Mouse (Mus musculus) brain, adult 2 months (tissue): ENCODE measurements around the gene Pcsk2.
A peak's percentile ranks its signal among the peaks of the same experiment; 100 is the strongest.

Source experiments
- DNase-seq: peaks from one replicate; pipeline ENCODE4 v3.0.0; 2011; ENCODE audit warnings: low read depth, low spot score

The Pcsk2 gene

GRCm38 (mm10) chr2:143644374-143644773 is 98.4 kb downstream of the Pcsk2 start:
- peak; percentile 63 for DNase-seq

- DNase-seq = peak; percentile 83
Measured at GRCm38 (mm10) chr2:143646001-143646400, 100.0 kb downstream of the Pcsk2 start.

DNA sequence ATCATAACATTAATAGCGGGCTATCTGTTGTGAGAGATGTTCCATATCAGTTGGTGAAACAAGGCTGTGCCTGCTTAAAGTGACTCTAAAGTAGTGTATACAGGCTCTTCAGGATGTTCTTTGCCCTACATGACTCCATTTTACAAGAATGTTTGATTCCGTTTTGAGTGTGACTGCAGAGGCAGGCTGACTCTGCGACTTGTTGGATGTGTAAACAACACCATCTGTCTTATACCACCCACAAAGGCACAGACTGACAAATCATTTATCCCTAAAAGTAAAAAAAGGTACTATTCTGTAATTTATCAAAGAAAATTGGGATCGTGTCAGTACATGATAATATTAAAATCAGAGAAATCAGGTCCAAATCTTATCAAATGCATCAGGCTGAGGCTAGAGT is 108.7 kb downstream of the Pcsk2 start:
- DNase-seq = peak; percentile 71

- DNase-seq = peak; percentile 85
Measured at GRCm38 (mm10) chr2:143656968-143657367, 111.0 kb downstream of the Pcsk2 start.

DNA sequence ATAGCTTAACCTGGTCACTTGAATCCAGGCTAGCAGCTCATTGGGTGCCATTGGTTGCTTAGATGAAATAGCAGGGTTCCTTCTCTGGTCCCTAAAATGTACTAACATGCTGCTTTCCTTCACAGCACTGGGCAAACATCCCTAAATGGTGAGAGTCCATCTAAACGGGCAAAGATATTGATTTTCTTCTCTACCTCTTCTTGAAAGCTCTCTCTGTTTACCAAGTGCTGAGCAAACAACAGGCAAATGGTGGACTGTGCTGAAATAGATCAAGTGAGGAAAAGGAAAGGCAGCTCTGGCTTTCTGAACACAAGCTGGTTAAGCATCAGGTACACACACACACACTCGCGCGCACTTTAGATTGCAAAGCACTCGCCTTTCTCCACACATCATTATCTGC is 120.8 kb downstream of the Pcsk2 start:
- DNase-seq = no peak

DNA sequence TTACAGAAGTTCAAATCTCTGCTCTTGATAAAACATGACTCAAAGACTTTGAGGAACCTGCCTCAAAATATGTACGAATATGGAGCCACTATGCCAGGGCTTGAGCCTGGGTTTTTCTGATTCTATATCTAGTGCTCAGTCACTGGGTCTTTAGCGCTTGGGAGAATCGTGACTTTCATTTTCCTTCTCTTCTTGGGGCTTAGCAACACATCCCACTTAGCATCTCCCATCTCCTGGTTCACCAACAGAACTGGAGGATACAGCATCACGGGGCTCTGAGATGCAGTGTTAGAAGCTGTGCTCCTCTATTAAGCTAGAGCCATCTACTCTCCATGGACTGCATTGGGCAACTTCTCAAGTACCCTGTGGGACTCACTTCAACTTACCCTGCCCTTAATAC is 131.9 kb downstream of the Pcsk2 start:
- peak; percentile 78 for DNase-seq

GRCm38 (mm10) chr2:143679513-143679912 is 133.6 kb downstream of the Pcsk2 start:
- no peak for DNase-seq

GRCm38 (mm10) chr2:143681873-143682555 is 136.1 kb downstream of the Pcsk2 start:
- DNase-seq = peak; percentile 81

- peak; percentile 86 for DNase-seq
Measured at GRCm38 (mm10) chr2:143683513-143683912, 137.6 kb downstream of the Pcsk2 start.

DNA sequence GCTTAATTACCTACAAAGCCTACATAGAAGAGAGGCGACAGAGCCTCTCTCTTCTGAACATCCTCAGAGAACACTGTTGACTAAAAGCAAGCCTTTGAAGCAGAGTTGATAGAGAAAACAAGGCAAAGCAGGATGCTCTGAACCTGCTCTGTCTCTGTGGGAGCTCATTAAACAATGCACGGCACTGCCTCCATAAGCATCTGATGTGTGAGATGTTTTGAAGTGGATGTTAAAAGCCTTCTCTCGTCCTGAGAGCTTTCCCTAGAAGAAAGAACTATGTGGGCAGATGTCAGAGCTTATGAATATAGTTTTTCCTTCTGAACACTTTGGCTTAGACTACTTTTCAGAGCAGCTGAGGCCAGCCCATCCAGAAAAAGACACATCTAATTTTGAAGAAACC is 145.3 kb downstream of the Pcsk2 start:
- DNase-seq = peak; percentile 79

- DNase-seq = peak; percentile 81
Measured at GRCm38 (mm10) chr2:143696026-143696557, 150.1 kb downstream of the Pcsk2 start.

GRCm38 (mm10) chr2:143696704-143697103 is 150.7 kb downstream of the Pcsk2 start:
- DNase-seq = no peak

- DNase-seq = peak; percentile 94
Measured at GRCm38 (mm10) chr2:143701141-143701540, 155.2 kb downstream of the Pcsk2 start.

DNA sequence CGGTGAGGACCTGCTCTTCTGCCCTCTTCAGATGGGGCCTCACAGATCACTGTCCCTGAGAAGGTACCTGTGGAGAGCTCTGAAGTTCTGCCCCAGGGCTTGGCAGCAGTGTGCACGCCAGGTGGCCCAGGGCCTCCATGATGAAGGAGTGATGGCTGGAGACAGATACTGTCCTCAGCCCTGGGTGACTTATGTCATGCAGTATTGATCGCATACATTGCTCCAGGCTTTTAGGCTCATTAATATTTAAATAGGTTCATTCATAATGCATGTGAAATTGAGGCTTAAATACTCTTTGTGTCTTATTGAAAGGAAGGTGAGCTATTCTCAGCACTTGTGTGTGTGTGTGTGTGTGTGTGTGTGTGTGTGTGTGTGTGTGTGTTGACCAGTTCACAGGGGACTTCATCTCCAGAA is 157.0 kb downstream of the Pcsk2 start:
- no peak for DNase-seq

GRCm38 (mm10) chr2:143708205-143708604 is 162.2 kb downstream of the Pcsk2 start:
- DNase-seq = peak; percentile 88

DNA sequence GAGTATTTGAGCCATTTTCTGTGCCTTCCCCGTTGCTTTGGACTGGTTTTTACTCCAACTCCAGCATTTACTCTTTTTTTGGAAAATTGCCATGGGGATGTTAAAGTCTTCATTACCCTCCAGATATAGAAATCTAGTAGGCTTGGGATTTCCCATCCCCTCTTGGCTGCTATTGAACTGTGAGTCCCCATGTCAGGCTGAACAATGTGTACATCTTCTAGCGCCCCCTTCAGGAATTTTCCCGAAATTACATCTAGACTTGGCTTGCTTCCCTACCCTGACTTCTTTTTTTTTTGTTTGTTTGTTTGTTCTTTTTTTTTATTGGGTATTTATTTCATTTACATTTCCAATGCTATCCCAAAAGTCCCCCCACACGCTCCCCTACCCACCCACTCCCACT is 163.3 kb downstream of the Pcsk2 start:
- peak; percentile 63 for DNase-seq

- peak; percentile 46 for DNase-seq
Measured at GRCm38 (mm10) chr2:143709979-143710378, 164.0 kb downstream of the Pcsk2 start.

GRCm38 (mm10) chr2:143711886-143712285 is 165.9 kb downstream of the Pcsk2 start:
- DNase-seq = peak; percentile 91

DNA sequence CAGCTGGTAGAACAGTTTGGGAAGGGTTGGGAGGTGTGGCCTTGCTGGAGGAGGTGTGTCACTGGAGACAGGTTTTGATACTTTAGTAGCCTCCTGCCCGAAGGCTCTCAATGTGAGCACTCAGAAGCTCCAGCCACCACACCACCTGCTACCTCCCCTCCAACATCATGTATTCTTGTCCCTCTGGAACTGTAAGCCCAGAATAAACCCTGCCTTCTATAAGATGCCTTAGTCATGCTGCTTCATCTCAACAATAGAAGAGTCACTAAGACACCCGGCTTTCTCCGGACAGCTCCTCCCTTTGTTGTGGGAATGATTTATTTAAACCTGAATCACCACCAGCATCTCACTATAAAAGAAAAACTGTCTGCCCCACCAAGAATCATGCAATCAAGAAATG is 166.9 kb downstream of the Pcsk2 start:
- peak; percentile 67 for DNase-seq

- DNase-seq = no peak
Measured at GRCm38 (mm10) chr2:143713902-143714301, 167.9 kb downstream of the Pcsk2 start.

DNA sequence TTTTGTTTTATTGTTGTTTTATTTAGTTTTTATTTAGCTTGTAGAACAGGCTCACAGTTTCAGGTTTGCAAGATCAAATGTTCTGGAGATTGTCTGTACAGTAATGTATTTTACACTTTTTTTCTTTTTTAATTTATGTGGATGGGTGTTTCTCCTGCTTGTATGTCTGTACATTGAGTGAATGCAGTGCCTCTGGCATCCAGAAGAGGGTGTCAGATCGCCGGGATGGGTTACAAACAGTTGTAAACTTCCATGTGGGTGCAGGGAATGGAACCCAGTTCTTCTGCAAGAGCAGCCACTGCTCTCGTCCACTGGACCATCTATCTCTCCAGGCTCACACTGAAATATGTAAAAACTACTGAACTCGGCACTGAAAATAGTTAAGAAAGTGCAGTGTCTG is 169.2 kb downstream of the Pcsk2 start:
- DNase-seq = no peak

DNA sequence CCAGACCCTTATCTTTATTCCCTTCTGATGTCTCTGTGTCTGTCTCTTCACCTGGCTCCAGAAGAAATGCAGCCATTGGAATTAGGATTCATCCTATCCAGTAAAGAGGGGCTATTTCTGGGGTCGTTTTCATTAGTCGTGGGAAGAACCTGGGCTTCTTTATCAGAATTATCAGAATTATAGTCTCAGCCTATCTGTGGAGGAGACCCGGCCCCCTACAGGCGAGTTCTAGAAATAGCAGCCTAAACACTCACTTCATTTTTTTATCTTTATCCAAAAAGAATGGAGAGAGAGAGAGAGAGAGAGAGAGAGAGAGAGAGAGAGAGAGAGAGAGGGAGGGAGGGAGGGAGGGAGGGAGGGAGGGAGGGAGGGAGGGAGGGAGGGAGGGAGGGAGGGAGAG is 177.3 kb downstream of the Pcsk2 start:
- no peak for DNase-seq

- DNase-seq = no peak
Measured at GRCm38 (mm10) chr2:143724101-143724500, 178.1 kb downstream of the Pcsk2 start.

- DNase-seq = no peak
Measured at GRCm38 (mm10) chr2:143724720-143725119, 178.8 kb downstream of the Pcsk2 start.
